Mouse (Mus musculus) MEL (cell line): ENCODE measurements around the gene Faf1. TPM values are rescaled to one million over a fixed set of nuclear protein-coding genes. Genes with fewer than 3 reads are reported as not detected.

Source experiments
- DNase-seq: peaks from one replicate; pipeline ENCODE4 v3.0.0; 2011; ENCODE audit warnings: low read depth, low spot score
- H3K27ac ChIP-seq: 2 replicates; pipeline ENCODE4 v1.5.1; 2012; ENCODE audit warnings: low read depth, mild to moderate bottlenecking, control low read depth, low read length, moderate library complexity; ENCODE audit not compliant: control insufficient read depth
- H3K27me3 ChIP-seq, 2 experiments: fragments of 150-350 bp in 1 of 2; sonication (generic) in 1 of 2; 2 replicates each; pipeline ENCODE4 v1.6.1; 2012; ENCODE audit warnings: low read length in 2 of 2, mild to moderate bottlenecking in 2 of 2, improper control_type of control experiment in 1 of 2, moderate library complexity in 1 of 2; ENCODE audit not compliant: insufficient read depth in 2 of 2, control insufficient read depth in 1 of 2
- H3K36me3 ChIP-seq, 2 experiments: 2 replicates each; pipeline ENCODE4 v1.6.1; 2012 to 2014; ENCODE audit warnings: low read length in 2 of 2, improper control_type of control experiment in 1 of 2, inconsistent platforms in 1 of 2, mild to moderate bottlenecking in 1 of 2; ENCODE audit not compliant: insufficient read depth in 2 of 2, control insufficient read depth in 1 of 2
- H3K4me1 ChIP-seq, 2 experiments: fragments of 150-350 bp in 1 of 2; sonication (generic) in 1 of 2; 2 replicates each; pipeline ENCODE4 v1.6.1; 2012; ENCODE audit warnings: low read length in 2 of 2, improper control_type of control experiment in 1 of 2, mild to moderate bottlenecking in 1 of 2; ENCODE audit not compliant: insufficient read depth in 2 of 2, control insufficient read depth in 1 of 2
- H3K4me3 ChIP-seq, 2 experiments: fragments of 150-350 bp in 1 of 2; sonication (generic) in 1 of 2; 2 replicates each; pipeline ENCODE4 v1.5.1; 2012; ENCODE audit warnings: low read depth in 2 of 2, low read length in 2 of 2, mild to moderate bottlenecking in 2 of 2, moderate library complexity in 2 of 2, control low read depth in 1 of 2, improper control_type of control experiment in 1 of 2; ENCODE audit not compliant: control insufficient read depth in 1 of 2, insufficient read depth in 1 of 2
- H3K79me2 ChIP-seq: 2 replicates; pipeline ENCODE4 v1.6.1; 2012; ENCODE audit warnings: mild to moderate bottlenecking, low read length, moderate library complexity; ENCODE audit not compliant: control insufficient read depth, poor library complexity, insufficient read depth
- H3K9ac ChIP-seq: 2 replicates; pipeline ENCODE4 v1.6.1; 2012; ENCODE audit warnings: low read depth, mild to moderate bottlenecking, control low read depth, low read length, moderate library complexity; ENCODE audit not compliant: control insufficient read depth, poor library complexity, severe bottlenecking
- H3K9me3 ChIP-seq: fragments of 150-350 bp; sonication (generic); replicated peaks from 2 replicates; pipeline ENCODE4 v1.6.1; 2012; ENCODE audit warnings: mild to moderate bottlenecking, low read length, improper control_type of control experiment, moderate library complexity; ENCODE audit not compliant: insufficient read depth
- BHLHE40 ChIP-seq: IDR thresholded peaks from 2 replicates; pipeline ENCODE4 v1.6.1; 2012; ENCODE audit warnings: low read depth, mild to moderate bottlenecking, inconsistent platforms, low read length, improper control_type of control experiment, borderline replicate concordance
- CTCF ChIP-seq, 3 experiments: IDR thresholded peaks in 2 of 3; conservative IDR thresholded peaks in 1 of 3; 2 replicates each; pipeline ENCODE4 v1.5.1; 2011 to 2012; ENCODE audit warnings: low read length in 3 of 3, low read depth in 2 of 3, mild to moderate bottlenecking in 2 of 3, improper control_type of control experiment in 1 of 3, inconsistent platforms in 1 of 3, mixed read lengths in 1 of 3, moderate library complexity in 1 of 3; ENCODE audit not compliant: control insufficient read depth in 1 of 3, insufficient read depth in 1 of 3, poor library complexity in 1 of 3, severe bottlenecking in 1 of 3
- ELF1 ChIP-seq: IDR thresholded peaks from 2 replicates; pipeline ENCODE4 v1.6.1; 2014; ENCODE audit warnings: low read depth, mild to moderate bottlenecking, inconsistent platforms, low read length, improper control_type of control experiment, moderate library complexity
- ETS1 ChIP-seq: IDR thresholded peaks from 2 replicates; pipeline ENCODE4 v1.6.1; 2012; ENCODE audit warnings: low read depth, mild to moderate bottlenecking, inconsistent platforms, low read length, improper control_type of control experiment, moderate library complexity
- GABPA ChIP-seq: IDR thresholded peaks from 2 replicates; pipeline ENCODE4 v1.6.1; 2012; ENCODE audit warnings: low read depth, mild to moderate bottlenecking, inconsistent platforms, low read length, improper control_type of control experiment, moderate library complexity
- GATA1 ChIP-seq: IDR thresholded peaks from 2 replicates; pipeline ENCODE4 v1.6.1; 2011; ENCODE audit warnings: low read depth, low read length, improper control_type of control experiment
- HCFC1 ChIP-seq: IDR thresholded peaks from 2 replicates; pipeline ENCODE4 v1.6.1; 2012; ENCODE audit warnings: low read depth, mild to moderate bottlenecking, inconsistent platforms, low read length, improper control_type of control experiment, moderate library complexity
- KAT2A ChIP-seq: conservative IDR thresholded peaks from 2 replicates; pipeline ENCODE4 v1.6.1; 2012; ENCODE audit warnings: low read depth, low read length, improper control_type of control experiment, inconsistent platforms
- MAFK ChIP-seq: IDR thresholded peaks from 2 replicates; pipeline ENCODE4 v1.6.1; 2011; ENCODE audit warnings: low read depth, mild to moderate bottlenecking, low read length, improper control_type of control experiment, borderline replicate concordance
- MAX ChIP-seq: IDR thresholded peaks from 2 replicates; pipeline ENCODE4 v1.6.1; 2011; ENCODE audit warnings: low read length, improper control_type of control experiment
- MYB ChIP-seq: IDR thresholded peaks from 2 replicates; pipeline ENCODE4 v1.6.1; 2011; ENCODE audit warnings: mild to moderate bottlenecking, low read depth, low read length, improper control_type of control experiment
- MYC ChIP-seq: IDR thresholded peaks from 2 replicates; pipeline ENCODE4 v1.6.1; 2011; ENCODE audit warnings: low read depth, mild to moderate bottlenecking, low read length, improper control_type of control experiment, moderate library complexity
- NELFE ChIP-seq: IDR thresholded peaks from 2 replicates; pipeline ENCODE4 v1.6.1; 2011; ENCODE audit warnings: low read depth, low read length, improper control_type of control experiment
- POLR2A ChIP-seq, 2 experiments: IDR thresholded peaks; 2 replicates each; pipeline ENCODE4 v1.6.1; 2011 to 2012; ENCODE audit warnings: low read length in 2 of 2, mild to moderate bottlenecking in 2 of 2, control low read depth in 1 of 2, improper control_type of control experiment in 1 of 2, low read depth in 1 of 2, moderate library complexity in 1 of 2; ENCODE audit not compliant: control insufficient read depth in 1 of 2, insufficient read depth in 1 of 2, poor library complexity in 1 of 2
- POLR2AphosphoS2 ChIP-seq: IDR thresholded peaks from 2 replicates; pipeline ENCODE4 v1.6.1; 2011; ENCODE audit warnings: low read length, improper control_type of control experiment
- POLR2AphosphoS5 ChIP-seq: IDR thresholded peaks from 2 replicates; pipeline ENCODE4 v1.6.1; 2012; ENCODE audit warnings: low read depth, borderline replicate concordance, mild to moderate bottlenecking, inconsistent platforms, low read length, moderate library complexity, mixed read lengths
- RAD21 ChIP-seq: IDR thresholded peaks from 2 replicates; pipeline ENCODE4 v1.6.1; 2011; ENCODE audit warnings: mild to moderate bottlenecking, low read depth, low read length, improper control_type of control experiment
- SIN3A ChIP-seq: IDR thresholded peaks from 2 replicates; pipeline ENCODE4 v1.6.1; 2012; ENCODE audit warnings: low read length, improper control_type of control experiment, inconsistent platforms
- SMC3 ChIP-seq: IDR thresholded peaks from 2 replicates; pipeline ENCODE4 v1.6.1; 2011; ENCODE audit warnings: low read depth, low read length, improper control_type of control experiment
- TAL1 ChIP-seq: IDR thresholded peaks from 2 replicates; pipeline ENCODE4 v1.6.1; 2012; ENCODE audit warnings: mild to moderate bottlenecking, inconsistent platforms, low read length, moderate library complexity, mixed read lengths
- TBP ChIP-seq: IDR thresholded peaks from 2 replicates; pipeline ENCODE4 v1.8.0; 2011; ENCODE audit warnings: low read depth, low read length, improper control_type of control experiment
- TCF12 ChIP-seq: IDR thresholded peaks from 2 replicates; pipeline ENCODE4 v1.6.1; 2014; ENCODE audit warnings: low read depth, mild to moderate bottlenecking, inconsistent platforms, low read length, improper control_type of control experiment, moderate library complexity
- USF1 ChIP-seq: IDR thresholded peaks from 2 replicates; pipeline ENCODE4 v1.6.1; 2014; ENCODE audit warnings: low read depth, mild to moderate bottlenecking, inconsistent platforms, low read length, improper control_type of control experiment, moderate library complexity
- polyA plus RNA-seq, 2 experiments: library from polyadenylated mRNA; stranded (reverse) in 1 of 2; unstranded in 1 of 2; fragments of >175 nt in 1 of 2; fragments of >200 nt in 1 of 2; gene quantifications; 2 replicates each; pipeline versions ENCODE4 v1.2.1 to v1.2.4; 2012; ENCODE audit warnings: low replicate concordance in 2 of 2, low read depth in 1 of 2; ENCODE audit not compliant: insufficient read length in 2 of 2, insufficient read depth in 1 of 2, missing spikeins in 1 of 2
- total RNA-seq: library from RNA; depleted of rRNA; stranded (reverse); fragments of 300-350 nt; gene quantifications from 2 replicates; pipeline ENCODE4 v1.2.3, GENCODE M21; 2012

Gene Faf1
- total and polyA plus RNA-seq, 3 experiments = 36.5 to 37.6 TPM; not detected in 1

GRCm38 (mm10) chr4:109904487-109904886, 228.1 kb downstream of the Faf1 start:
- no peak for DNase-seq

GRCm38 (mm10) chr4:109929058-109929457, 252.7 kb downstream of the Faf1 start:
- no peaks in the 10 kb centered on the region for H3K4me1 ChIP-seq
- H3K27me3 ChIP-seq = no peaks in the 10 kb centered on the region
- H3K36me3 ChIP-seq = peaks cover 0 to 9% of the 10 kb centered on the region in 2 experiments; a peak in 2 of 4 replicates
- no peak overlapping the region for H3K9ac ChIP-seq
- H3K4me3 ChIP-seq = no peak overlapping the region
- H3K9me3 ChIP-seq = no peaks in the 10 kb centered on the region
- no peak overlapping the region for H3K27ac ChIP-seq
- TF ChIP-seq SIN3A = no peak
- no peak for TF ChIP-seq GABPA
- TF ChIP-seq HCFC1 = no peak
- no peak for TF ChIP-seq TAL1
- TF ChIP-seq GATA1 = no peak
- no peak for TF ChIP-seq SMC3
- TF ChIP-seq TCF12 = no peak
- TF ChIP-seq BHLHE40 = no peak
- no peak for TF ChIP-seq MYC
- TF ChIP-seq, all 39 proteins: peak for 0
- no peak for DNase-seq
- no peaks in the 10 kb centered on the region for H3K79me2 ChIP-seq

More at GRCm38 (mm10) chr4:109904487-109904886, 228.1 kb downstream of the Faf1 start:
- no peak overlapping the region for H3K4me3 ChIP-seq
- no peaks in the 10 kb centered on the region for H3K27me3 ChIP-seq
- peaks cover 0 to 7% of the 10 kb centered on the region in 2 experiments; a peak in 3 of 4 replicates for H3K4me1 ChIP-seq
- no peak overlapping the region for H3K27ac ChIP-seq
- TF ChIP-seq MYC = no peak
- no peak for TF ChIP-seq RAD21
- TF ChIP-seq TBP = no peak
- TF ChIP-seq POLR2AphosphoS2 = no peak
- TF ChIP-seq TCF12 = no peak
- TF ChIP-seq MYB = no peak
- TF ChIP-seq NELFE = no peak
- no peak for TF ChIP-seq POLR2AphosphoS5
- TF ChIP-seq SMC3 = no peak
- no peak for TF ChIP-seq POLR2A (IDR thresholded peaks at IDR 0.05; ENCODE audit: control insufficient read depth in 1 of 2, insufficient read depth in 1 of 2, low read depth in 1 of 2, low read length in 2 of 2, poor library complexity in 1 of 2)
- TF ChIP-seq MAX = no peak
- no peak for TF ChIP-seq ETS1
- TF ChIP-seq HCFC1 = no peak
- TF ChIP-seq KAT2A = no peak
- no peak for TF ChIP-seq ELF1
- no peak for TF ChIP-seq MAFK
- TF ChIP-seq TAL1 = no peak
- no peak for TF ChIP-seq CTCF (IDR thresholded peaks at IDR 0.05 in 2 of 3, conservative IDR thresholded peaks at IDR 0.05 in 1 of 3; ENCODE audit: control insufficient read depth in 1 of 3, insufficient read depth in 1 of 3, low read depth in 2 of 3, low read length in 3 of 3, poor library complexity in 1 of 3, severe bottlenecking in 1 of 3)
- TF ChIP-seq USF1 = no peak
- H3K36me3 ChIP-seq = peaks cover 4 to 13% of the 10 kb centered on the region in 2 experiments; a peak in 3 of 4 replicates
- no peaks in the 10 kb centered on the region for H3K79me2 ChIP-seq
- no peak overlapping the region for H3K9ac ChIP-seq
- no peaks in the 10 kb centered on the region for H3K9me3 ChIP-seq
